Mouse (Mus musculus) limb, embryonic 14.5 days (tissue): ENCODE measurements at regions not wholly inside any gene's neighbourhood (a gene's known extent, or its start where the extent isn't known, plus 50 kb on each side); places are given as distances from the start of the nearest gene placed in this dataset.

Experiments
- ATAC-seq: fragments of 200-750 bp; cut with Nextera tagmentation; 2 replicates; pipeline ENCODE4 v1.8.0; 2017; ENCODE audit warnings: low read depth, moderate number of reproducible peaks, moderate TSS enrichment; ENCODE audit not compliant: low FRiP score
- DNase-seq: peaks from one replicate; pipeline ENCODE4 v3.0.0-alpha.2; 2015; ENCODE audit warnings: low spot score
- H3K27ac ChIP-seq: fragments of 300-500 bp; sonication (generic); replicated peaks from 2 replicates; pipeline ENCODE4 v1.5.1; 2014; ENCODE audit warnings: low read depth, mild to moderate bottlenecking, low read length, moderate library complexity, mixed read lengths
- H3K27me3 ChIP-seq: fragments of 300-500 bp; sonication (generic); 2 replicates; pipeline ENCODE4 v1.6.1; 2014; ENCODE audit warnings: low read length, mixed read lengths; ENCODE audit not compliant: control insufficient read depth, insufficient read depth
- H3K36me3 ChIP-seq: fragments of 300-500 bp; sonication (generic); 2 replicates; pipeline ENCODE4 v1.6.1; 2014; ENCODE audit warnings: mild to moderate bottlenecking, low read length, moderate library complexity, mixed read lengths; ENCODE audit not compliant: control insufficient read depth, insufficient read depth
- H3K4me1 ChIP-seq: fragments of 300-500 bp; sonication (generic); 2 replicates; pipeline ENCODE4 v1.6.1; 2014; ENCODE audit warnings: antibody characterized with exemption, low read length, mixed read lengths; ENCODE audit not compliant: control insufficient read depth, insufficient read depth
- H3K4me2 ChIP-seq: fragments of 300-500 bp; sonication (generic); replicated peaks from 2 replicates; pipeline ENCODE4 v1.6.1; 2014; ENCODE audit warnings: low read depth, mild to moderate bottlenecking, low read length, moderate library complexity; ENCODE audit not compliant: severe bottlenecking
- H3K4me3 ChIP-seq: fragments of 300-500 bp; sonication (generic); replicated peaks from 2 replicates; pipeline ENCODE4 v1.5.1; 2014; ENCODE audit warnings: low read length
- H3K9ac ChIP-seq: fragments of 300-500 bp; sonication (generic); 2 replicates; pipeline ENCODE4 v1.6.1; 2014; ENCODE audit warnings: mild to moderate bottlenecking, low read depth, low read length, moderate library complexity; ENCODE audit not compliant: severe bottlenecking
- H3K9me3 ChIP-seq: fragments of 300-500 bp; sonication (generic); 2 replicates; pipeline ENCODE4 v1.6.1; 2016; ENCODE audit warnings: low read length; ENCODE audit not compliant: control insufficient read depth
- POLR2A ChIP-seq: fragments of 200-500 bp; IDR thresholded peaks from 2 replicates; pipeline ENCODE4 v1.8.0; 2012; ENCODE audit warnings: inconsistent platforms, mild to moderate bottlenecking, moderate library complexity, borderline replicate concordance; ENCODE audit not compliant: insufficient read depth, insufficient read length; ENCODE audit errors: extremely low read depth
- WGBS: fragments of 180-500 bp; shearing (Covaris S2); extraction: QIAGEN DNeasy Blood & Tissue Kit; methylation state at CpG from one replicate; pipeline ENCODE4 v1.1.7; 2014; 5-methylcytosine and 5-hydroxymethylcytosine counted together

DNA sequence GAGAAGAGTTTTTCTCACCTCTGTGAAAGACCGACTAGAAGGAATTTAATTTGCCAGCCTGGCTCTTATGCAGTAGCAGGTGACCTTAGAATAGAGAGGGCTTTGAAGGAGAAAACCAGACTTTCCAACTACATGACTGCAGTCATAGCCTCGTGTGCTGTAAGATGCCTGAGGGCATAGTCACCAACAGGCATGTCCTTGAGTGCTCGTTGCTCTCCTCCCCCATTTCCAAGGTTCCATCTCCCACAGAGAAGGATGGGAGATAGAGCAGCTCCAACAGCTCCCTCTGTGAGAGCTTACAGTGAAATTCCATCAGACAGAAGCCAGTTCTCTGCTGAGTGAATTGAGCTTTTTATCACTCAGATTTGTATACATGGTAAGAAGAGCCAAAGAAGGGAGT is 398.1 kb upstream of the Id4 start:
- no peak for DNase-seq
- Histone ChIP-seq H3K9ac (no peak overlapping the region), H3K36me3 (no peaks in the 10 kb centered on the region), H3K4me3 (no peak overlapping the region), H3K4me2 (no peak overlapping the region), H3K27ac (no peak overlapping the region), H3K4me1 (peaks cover 8% of the 10 kb centered on the region; the same call in 1 of the 2 replicates), H3K9me3 (no peaks in the 10 kb centered on the region), H3K27me3 (no peaks in the 10 kb centered on the region)
- no peak for ATAC-seq
- WGBS, result 49% methylated on average over 3 of the region's 3 CpGs
- no peak for TF ChIP-seq POLR2A

DNA sequence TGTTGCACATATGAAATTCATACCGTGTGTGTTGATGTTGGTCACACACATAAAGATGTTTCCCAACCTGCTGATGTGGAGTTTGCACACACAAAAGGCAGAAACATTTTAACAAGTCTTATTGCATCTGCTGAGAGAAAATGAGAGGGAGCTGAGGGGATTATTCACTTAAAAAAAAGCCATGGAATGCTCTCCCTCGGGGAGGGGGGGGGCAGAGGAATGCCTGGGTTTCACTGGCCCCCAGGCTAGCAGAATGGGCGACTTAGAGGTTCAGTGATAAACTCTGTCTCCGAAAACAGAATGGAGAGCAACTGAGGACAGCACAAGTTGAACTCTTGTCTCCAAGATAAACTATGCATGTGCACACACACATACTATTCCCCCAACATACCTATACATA is 392.4 kb upstream of the Id4 start:
- Histone ChIP-seq H3K27me3 (no peaks in the 10 kb centered on the region), H3K4me1 (peaks cover 14% of the 10 kb centered on the region), H3K4me3 (no peak overlapping the region), H3K4me2 (no peak overlapping the region), H3K9me3 (no peaks in the 10 kb centered on the region), H3K9ac (no peak overlapping the region), H3K36me3 (no peaks in the 10 kb centered on the region), H3K27ac (no peak overlapping the region)
- no peak for TF ChIP-seq POLR2A
- DNase-seq (no peak), ATAC-seq (no peak)
- WGBS, result 49% methylated on average over 4 of the region's 4 CpGs

DNA sequence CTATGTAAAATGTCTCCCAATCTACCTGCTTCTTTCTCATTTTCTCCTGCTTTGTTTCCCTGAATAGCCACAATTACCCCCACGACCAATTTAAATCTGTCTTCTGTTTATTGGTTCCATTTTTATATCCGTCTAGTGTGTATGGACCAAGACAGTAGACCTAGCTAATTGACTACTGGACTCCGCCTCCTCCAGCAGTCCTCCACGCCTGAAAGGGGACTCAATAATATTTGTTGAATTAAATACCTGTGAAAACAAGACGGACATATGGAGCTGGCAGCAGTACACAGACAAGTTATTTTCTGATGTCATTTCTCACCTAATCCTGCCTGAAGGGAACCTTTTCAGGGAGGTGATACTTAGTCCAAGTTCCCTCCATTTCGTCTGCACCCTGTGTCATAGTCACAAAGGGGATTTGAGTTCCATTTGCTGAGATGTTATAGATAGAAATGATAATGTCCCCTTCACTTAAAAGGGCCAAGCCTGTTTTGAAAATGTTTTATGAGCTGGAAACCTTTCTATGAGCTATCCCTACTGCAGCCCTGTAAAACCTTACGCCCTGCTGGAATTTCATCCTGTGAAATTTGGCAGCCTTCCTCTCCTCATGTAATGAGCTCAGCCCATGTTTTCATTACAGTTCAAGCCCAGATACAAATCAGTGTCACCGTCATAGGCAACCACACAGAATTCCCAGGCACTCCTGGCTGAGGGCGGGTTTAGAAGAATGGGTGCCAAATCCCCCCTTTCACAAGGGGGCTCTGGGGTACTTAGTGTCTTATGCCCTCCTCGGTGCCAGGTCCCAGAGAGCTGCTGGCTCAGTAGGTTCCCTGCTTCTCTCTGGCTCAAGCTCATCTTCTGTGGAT is 391.1 kb upstream of the Id4 start:
- no peaks in the 10 kb centered on the region for H3K27me3 ChIP-seq
- DNase-seq, result peak; percentile 78
- no peak for TF ChIP-seq POLR2A
- no peaks in the 10 kb centered on the region for H3K9me3 ChIP-seq
- 30% methylated on average over 10 of the region's 10 CpGs for WGBS
- H3K27ac ChIP-seq, result no peak overlapping the region
- peak overlapping the region; percentile 18; the same call in 1 of the 2 replicates for H3K4me2 ChIP-seq
- H3K4me3 ChIP-seq, result no peak overlapping the region
- ATAC-seq, result peak; percentile 78
- peaks cover 14% of the 10 kb centered on the region for H3K4me1 ChIP-seq
- no peak overlapping the region for H3K9ac ChIP-seq
- no peaks in the 10 kb centered on the region for H3K36me3 ChIP-seq

DNA sequence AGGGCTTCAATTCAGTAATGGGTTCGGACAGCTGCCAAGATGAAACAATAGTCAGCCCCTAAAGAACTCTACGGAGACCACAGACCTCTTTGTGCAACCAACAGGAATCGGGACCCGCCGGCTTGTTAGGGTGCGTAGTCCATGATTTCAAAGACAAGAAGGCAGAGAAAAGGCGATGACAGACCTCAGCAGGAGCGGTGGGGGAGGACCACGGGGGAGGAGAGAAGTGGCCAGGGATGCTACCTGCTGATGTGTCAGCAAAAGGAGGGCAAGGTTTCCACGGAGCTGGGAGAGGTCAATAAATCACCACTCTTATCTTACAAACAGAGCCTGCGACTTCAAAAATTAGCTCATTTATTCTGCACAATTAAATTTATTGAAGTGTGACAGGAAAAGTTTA is 388.4 kb upstream of the Id4 start:
- DNase-seq, result no peak
- no peak overlapping the region for H3K27ac ChIP-seq

DNA sequence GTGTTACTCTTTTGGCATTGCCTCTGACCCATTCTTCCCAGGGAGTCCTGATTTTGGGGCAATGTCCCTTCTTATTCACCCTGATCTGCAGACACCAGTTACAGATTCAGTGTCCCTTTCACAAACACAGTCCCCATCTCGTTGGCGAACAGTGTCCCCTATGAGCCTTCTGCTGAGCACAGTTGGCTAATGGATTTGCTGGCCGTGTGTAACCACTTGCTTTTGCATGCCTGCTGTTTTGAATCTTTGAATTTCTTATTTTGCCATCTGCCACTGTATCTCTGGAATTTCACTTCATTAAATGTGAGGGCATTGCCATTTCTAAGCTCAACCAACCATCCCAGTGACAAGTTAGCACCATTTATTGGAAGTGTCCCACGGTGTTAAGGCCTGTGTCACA is 368.5 kb upstream of the Id4 start:
- no peak overlapping the region for H3K27ac ChIP-seq
- TF ChIP-seq POLR2A, result no peak
- H3K36me3 ChIP-seq, result no peaks in the 10 kb centered on the region
- 89% methylated on average over 4 of the region's 4 CpGs for WGBS
- H3K27me3 ChIP-seq, result no peaks in the 10 kb centered on the region
- H3K4me2 ChIP-seq, result no peak overlapping the region
- DNase-seq (no peak), ATAC-seq (no peak)
- no peaks in the 10 kb centered on the region for H3K4me1 ChIP-seq
- H3K9ac ChIP-seq, result no peak overlapping the region
- no peaks in the 10 kb centered on the region for H3K9me3 ChIP-seq
- no peak overlapping the region for H3K4me3 ChIP-seq

More for the DNA sequence above, 388.4 kb upstream of the Id4 start:
- Histone ChIP-seq H3K9me3 (no peaks in the 10 kb centered on the region), H3K4me1 (peaks cover 14% of the 10 kb centered on the region), H3K9ac (no peak overlapping the region), H3K4me3 (no peak overlapping the region), H3K36me3 (no peaks in the 10 kb centered on the region), H3K4me2 (no peak overlapping the region), H3K27me3 (no peaks in the 10 kb centered on the region)
- no peak for TF ChIP-seq POLR2A
- no peak for ATAC-seq
- 60% methylated on average over 11 of the region's 11 CpGs for WGBS

GRCm38 (mm10) chr13:47894331-47894730 is 366.7 kb upstream of the Id4 start:
- Histone ChIP-seq H3K4me3 (no peak overlapping the region), H3K36me3 (no peaks in the 10 kb centered on the region), H3K9ac (no peak overlapping the region), H3K9me3 (peaks cover 4% of the 10 kb centered on the region; the same call in 1 of the 2 replicates), H3K4me2 (no peak overlapping the region), H3K4me1 (no peaks in the 10 kb centered on the region), H3K27me3 (no peaks in the 10 kb centered on the region), H3K27ac (no peak overlapping the region)
- ATAC-seq (no peak), DNase-seq (no peak)
- 68% methylated on average over 1 of the region's 1 CpGs for WGBS
- no peak for TF ChIP-seq POLR2A
